Mouse (Mus musculus): ENCODE results near the gene Olfr93.

DNA sequence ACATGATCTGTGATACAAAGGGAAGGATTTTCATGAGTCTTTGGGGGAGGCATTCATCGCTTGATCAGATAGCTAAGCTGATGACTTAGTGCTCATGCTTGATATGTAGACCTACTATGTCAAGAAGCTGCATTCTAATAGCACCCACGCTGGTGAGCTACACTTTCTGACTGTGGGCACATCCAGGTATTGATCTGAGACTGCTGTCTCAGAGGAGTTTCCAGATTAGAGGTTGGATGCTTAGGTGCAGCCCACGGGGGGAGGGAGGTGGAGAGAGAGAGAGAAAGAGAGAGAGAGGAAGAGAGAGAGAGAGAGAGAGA lies 42.6 kb upstream of the Olfr93 start:
- no peak for TF ChIP-seq CTCF (IDR thresholded peaks at IDR 0.05 in 2 of 3, conservative IDR thresholded peaks at IDR 0.05 in 1 of 3; ENCODE audit: control insufficient read depth in 1 of 3, insufficient read depth in 1 of 3, low read depth in 2 of 3, low read length in 3 of 3, poor library complexity in 1 of 3, severe bottlenecking in 1 of 3)
- TF ChIP-seq ZKSCAN1 (IDR thresholded peaks at IDR 0.05; ENCODE audit: low read depth, low read length), result peak; percentile 60; the same call in 1 of the 2 replicates
- TF ChIP-seq TBP (IDR thresholded peaks at IDR 0.05; ENCODE audit: low read depth, low read length), result no peak
- no peak for TF ChIP-seq GABPA (IDR thresholded peaks at IDR 0.05; ENCODE audit: low read depth, low read length)

Data from MEL (cell line).